Mouse (Mus musculus): Measurements from ENCODE around the gene Myoz1.

GRCm38 (mm10) chr14:20664436-20664835 lies 8.1 kb upstream of the Myoz1 start:
- TF ChIP-seq CTCF (IDR thresholded peaks at IDR 0.05; ENCODE audit: low read depth) (no peak), EP300 (optimal IDR thresholded peaks at IDR 0.05) (no peak)
